Mouse (Mus musculus) midbrain, embryonic 14.5 days (tissue): ENCODE measurements around the gene Ccdc14. TPM values are rescaled to one million over a fixed set of nuclear protein-coding genes. Genes with fewer than 3 reads are reported as not detected.

ENCODE experiments used
- ATAC-seq: fragments of 200-750 bp; cut with Nextera tagmentation; 2 replicates; pipeline ENCODE4 v1.8.0; 2017; ENCODE audit warnings: moderate number of reproducible peaks, moderate library complexity; ENCODE audit not compliant: low FRiP score, low TSS enrichment
- DNase-seq: peaks from one replicate; pipeline ENCODE4 v3.0.0-alpha.2; 2015
- H3K27ac ChIP-seq: fragments of 300-500 bp; sonication (generic); replicated peaks from 2 replicates; pipeline ENCODE4 v1.5.1; 2014; ENCODE audit warnings: mild to moderate bottlenecking, low read depth, low read length, moderate library complexity
- H3K27me3 ChIP-seq: fragments of 300-500 bp; sonication (generic); 2 replicates; pipeline ENCODE4 v1.6.1; 2014; ENCODE audit warnings: low read length, control low read depth, mixed read lengths; ENCODE audit not compliant: control insufficient read depth, insufficient read depth
- H3K36me3 ChIP-seq: fragments of 300-500 bp; sonication (generic); 2 replicates; pipeline ENCODE4 v1.6.1; 2014; ENCODE audit warnings: low read length, control low read depth; ENCODE audit not compliant: control insufficient read depth, insufficient read depth
- H3K4me1 ChIP-seq: fragments of 300-500 bp; sonication (generic); 2 replicates; pipeline ENCODE4 v1.6.1; 2014; ENCODE audit warnings: mild to moderate bottlenecking, antibody characterized with exemption, low read length, control low read depth; ENCODE audit not compliant: control insufficient read depth, insufficient read depth
- H3K4me2 ChIP-seq: fragments of 300-500 bp; sonication (generic); 2 replicates; pipeline ENCODE4 v1.6.1; 2014; ENCODE audit warnings: mild to moderate bottlenecking, low read length, moderate library complexity
- H3K4me3 ChIP-seq: fragments of 300-500 bp; sonication (generic); replicated peaks from 2 replicates; pipeline ENCODE4 v1.5.1; 2014; ENCODE audit warnings: low read depth, low read length
- H3K9ac ChIP-seq: fragments of 300-500 bp; sonication (generic); replicated peaks from 2 replicates; pipeline ENCODE4 v1.6.1; 2014; ENCODE audit warnings: mild to moderate bottlenecking, low read length, moderate library complexity
- H3K9me3 ChIP-seq: fragments of 300-500 bp; sonication (generic); 2 replicates; pipeline ENCODE4 v1.6.1; 2016; ENCODE audit warnings: low read length, control low read depth, mixed read lengths; ENCODE audit not compliant: control insufficient read depth
- WGBS: fragments of 180-500 bp; shearing (Covaris S2); extraction: QIAGEN DNeasy Blood & Tissue Kit; methylation state at CpG from one replicate; pipeline ENCODE4 v1.1.7; 2014; 5-methylcytosine and 5-hydroxymethylcytosine counted together
- polyA plus RNA-seq: library from polyadenylated mRNA; unstranded; fragments of >200 nt; fragmentation: Nextera tagmentation; extraction: Ambion mirVana; gene quantifications from 2 replicates; pipeline ENCODE4 v1.2.1, GENCODE M21; 2014

Ccdc14 gene
- polyA plus RNA-seq, 1 experiment from 2014 or later, result 4.8 TPM

DNA sequence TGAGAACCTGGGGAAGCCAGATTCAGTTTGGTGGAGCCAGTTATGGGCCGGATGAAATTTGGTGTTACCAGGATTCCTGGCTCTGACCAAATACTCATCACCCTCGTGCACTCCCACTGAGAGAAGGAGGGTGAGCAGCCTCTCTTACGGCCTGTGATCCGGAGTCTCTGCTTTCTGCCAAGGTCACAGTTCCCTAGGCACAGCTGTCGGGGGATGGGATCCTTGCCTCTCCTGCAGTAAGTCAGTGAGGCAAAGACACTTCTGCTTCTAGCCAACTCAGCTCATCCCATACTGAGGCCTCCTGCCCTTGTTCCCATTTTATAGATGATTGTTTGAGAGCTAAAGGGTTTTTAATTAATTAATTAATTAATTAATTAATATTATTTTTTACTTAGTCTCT, 67.8 kb downstream of the Ccdc14 start:
- Histone ChIP-seq H3K36me3 (no peaks in the 10 kb centered on the region), H3K9me3 (no peaks in the 10 kb centered on the region), H3K27me3 (no peaks in the 10 kb centered on the region; the same call in 1 of the 2 replicates), H3K4me3 (no peak overlapping the region), H3K9ac (no peak overlapping the region), H3K4me1 (no peaks in the 10 kb centered on the region), H3K4me2 (no peak overlapping the region), H3K27ac (no peak overlapping the region)
- WGBS, result 40% methylated on average over 5 of the region's 5 CpGs
- no peak for ATAC-seq
- DNase-seq, result no peak

GRCm38 (mm10) chr16:34763959-34764591, 73.7 kb downstream of the Ccdc14 start:
- H3K9me3 ChIP-seq, result no peaks in the 10 kb centered on the region
- H3K4me3 ChIP-seq, result no peak overlapping the region
- no peak overlapping the region for H3K27ac ChIP-seq
- H3K9ac ChIP-seq, result no peak overlapping the region
- DNase-seq (no peak), ATAC-seq (no peak)
- no peak overlapping the region for H3K4me2 ChIP-seq
- H3K4me1 ChIP-seq, result no peaks in the 10 kb centered on the region
- no peaks in the 10 kb centered on the region for H3K27me3 ChIP-seq
- WGBS, result 61% methylated on average over 9 of the region's 9 CpGs
- H3K36me3 ChIP-seq, result no peaks in the 10 kb centered on the region

GRCm38 (mm10) chr16:34765666-34766065, 75.2 kb downstream of the Ccdc14 start:
- no peak overlapping the region for H3K4me3 ChIP-seq
- H3K4me2 ChIP-seq, result no peak overlapping the region
- no peaks in the 10 kb centered on the region for H3K9me3 ChIP-seq
- no peaks in the 10 kb centered on the region for H3K4me1 ChIP-seq
- 61% methylated on average over 1 of the region's 1 CpGs for WGBS
- DNase-seq (no peak), ATAC-seq (no peak)
- H3K36me3 ChIP-seq, result no peaks in the 10 kb centered on the region
- no peak overlapping the region for H3K9ac ChIP-seq
- H3K27ac ChIP-seq, result no peak overlapping the region
- no peaks in the 10 kb centered on the region for H3K27me3 ChIP-seq

- Histone ChIP-seq H3K4me3 (no peak overlapping the region), H3K9ac (no peak overlapping the region), H3K27ac (no peak overlapping the region), H3K4me1 (no peaks in the 10 kb centered on the region), H3K9me3 (no peaks in the 10 kb centered on the region), H3K27me3 (no peaks in the 10 kb centered on the region), H3K4me2 (no peak overlapping the region), H3K36me3 (no peaks in the 10 kb centered on the region)
- DNase-seq (no peak), ATAC-seq (no peak)
- WGBS, result 93% methylated on average over 1 of the region's 1 CpGs
Measured at GRCm38 (mm10) chr16:34766193-34766592, 75.8 kb downstream of the Ccdc14 start.

- ATAC-seq, result no peak
- no peak for DNase-seq
Measured at GRCm38 (mm10) chr16:34767443-34767842, 77.0 kb downstream of the Ccdc14 start.

GRCm38 (mm10) chr16:34768436-34768835, 78.0 kb downstream of the Ccdc14 start:
- ATAC-seq (no peak), DNase-seq (peak; percentile 38)
- no peaks in the 10 kb centered on the region for H3K9me3 ChIP-seq
- no peaks in the 10 kb centered on the region for H3K36me3 ChIP-seq
- H3K27ac ChIP-seq, result no peak overlapping the region
- 67% methylated on average over 4 of the region's 4 CpGs for WGBS
- peaks cover 12% of the 10 kb centered on the region for H3K4me1 ChIP-seq
- H3K27me3 ChIP-seq, result no peaks in the 10 kb centered on the region
- H3K9ac ChIP-seq, result no peak overlapping the region
- H3K4me2 ChIP-seq, result no peak overlapping the region
- H3K4me3 ChIP-seq, result no peak overlapping the region

More at GRCm38 (mm10) chr16:34767443-34767842, 77.0 kb downstream of the Ccdc14 start:
- Histone ChIP-seq H3K9me3 (no peaks in the 10 kb centered on the region), H3K9ac (no peak overlapping the region), H3K4me3 (no peak overlapping the region), H3K4me2 (no peak overlapping the region), H3K27ac (no peak overlapping the region), H3K4me1 (peaks cover 2% of the 10 kb centered on the region), H3K36me3 (no peaks in the 10 kb centered on the region), H3K27me3 (no peaks in the 10 kb centered on the region)
- 91% methylated on average over 2 of the region's 2 CpGs for WGBS

DNA sequence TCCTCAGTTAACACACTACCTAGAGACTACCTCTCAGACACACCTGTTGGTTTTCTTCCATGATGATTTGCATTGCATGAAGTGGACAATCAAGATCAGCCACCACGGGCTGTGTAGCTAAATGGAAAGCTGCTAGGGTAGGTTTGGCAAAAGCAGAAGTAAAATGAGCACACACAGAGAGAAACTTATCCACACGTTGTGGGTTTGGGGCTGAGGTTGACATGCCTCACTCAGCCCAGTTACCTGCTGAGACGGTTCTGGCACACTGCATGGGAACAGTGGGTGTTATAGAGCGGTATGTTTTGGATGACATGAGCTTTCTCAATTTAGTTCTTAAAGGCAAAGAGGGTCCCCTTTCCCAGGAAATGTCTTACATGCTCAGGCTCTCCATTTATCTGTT, 79.7 kb downstream of the Ccdc14 start:
- no peak overlapping the region for H3K27ac ChIP-seq
- WGBS, result 94% methylated on average over 4 of the region's 4 CpGs
- H3K4me2 ChIP-seq, result no peak overlapping the region
- H3K9ac ChIP-seq, result no peak overlapping the region
- DNase-seq (no peak), ATAC-seq (no peak)
- no peak overlapping the region for H3K4me3 ChIP-seq
- no peaks in the 10 kb centered on the region for H3K36me3 ChIP-seq
- peaks cover 12% of the 10 kb centered on the region for H3K4me1 ChIP-seq
- H3K9me3 ChIP-seq, result no peaks in the 10 kb centered on the region
- no peaks in the 10 kb centered on the region for H3K27me3 ChIP-seq

DNA sequence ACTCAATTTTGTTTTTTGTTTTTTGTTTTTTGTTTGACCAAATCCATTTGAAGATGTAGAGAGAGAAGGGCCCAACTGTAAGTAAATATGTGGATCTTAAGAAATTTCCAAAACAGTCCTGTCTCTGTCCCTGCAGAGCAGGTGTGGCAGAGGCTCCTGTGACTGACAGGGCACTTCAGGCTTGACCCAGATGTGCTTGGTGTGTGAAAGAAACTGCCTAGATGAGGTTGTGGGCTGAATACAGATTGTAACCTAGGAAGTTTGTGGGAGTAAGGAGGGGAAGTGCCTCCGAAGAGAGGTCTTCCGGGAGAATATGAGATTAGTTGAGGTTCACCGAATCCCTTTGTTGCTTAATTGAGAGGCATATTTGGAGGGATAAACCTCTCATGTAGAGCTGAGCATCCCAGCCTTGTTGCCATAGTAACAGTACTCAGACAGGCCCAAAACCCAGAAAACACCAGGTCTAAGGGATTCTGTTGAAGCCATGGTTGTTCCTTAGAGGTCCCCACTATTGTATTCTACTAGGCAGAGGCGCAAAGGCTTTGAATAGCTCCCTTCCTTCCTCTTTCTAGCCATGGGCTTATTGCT, 82.1 kb downstream of the Ccdc14 start:
- Histone ChIP-seq H3K4me1 (peaks cover 12% of the 10 kb centered on the region), H3K27me3 (no peaks in the 10 kb centered on the region), H3K4me2 (0 out of 2 replicates have a peak overlapping the region, but pooled peaks have one; percentile 10), H3K27ac (peak overlapping the region; percentile 57), H3K4me3 (no peak overlapping the region), H3K36me3 (no peaks in the 10 kb centered on the region), H3K9ac (no peak overlapping the region; the same call in 1 of the 2 replicates), H3K9me3 (no peaks in the 10 kb centered on the region)
- DNase-seq, result peak; percentile 80
- peak; percentile 31; the same call in 1 of the 2 replicates for ATAC-seq
- 7% methylated on average over 4 of the region's 4 CpGs for WGBS
